Mouse (Mus musculus): ENCODE results near the gene Pgpep1l.

- TF ChIP-seq CTCF (IDR thresholded peaks at IDR 0.05; ENCODE audit: control insufficient read depth, insufficient read depth, low read length) (no peak), POLR2A (IDR thresholded peaks at IDR 0.05; ENCODE audit: borderline replicate concordance, control insufficient read depth, low read depth, low read length) (no peak)
Observed at GRCm38 (mm10) chr7:68259523-68260081, 4.4 kb downstream of the Pgpep1l start.

All from bone marrow, adult 2 months (tissue).